Mouse (Mus musculus): Measurements from ENCODE around the gene Nusap1.

DNA sequence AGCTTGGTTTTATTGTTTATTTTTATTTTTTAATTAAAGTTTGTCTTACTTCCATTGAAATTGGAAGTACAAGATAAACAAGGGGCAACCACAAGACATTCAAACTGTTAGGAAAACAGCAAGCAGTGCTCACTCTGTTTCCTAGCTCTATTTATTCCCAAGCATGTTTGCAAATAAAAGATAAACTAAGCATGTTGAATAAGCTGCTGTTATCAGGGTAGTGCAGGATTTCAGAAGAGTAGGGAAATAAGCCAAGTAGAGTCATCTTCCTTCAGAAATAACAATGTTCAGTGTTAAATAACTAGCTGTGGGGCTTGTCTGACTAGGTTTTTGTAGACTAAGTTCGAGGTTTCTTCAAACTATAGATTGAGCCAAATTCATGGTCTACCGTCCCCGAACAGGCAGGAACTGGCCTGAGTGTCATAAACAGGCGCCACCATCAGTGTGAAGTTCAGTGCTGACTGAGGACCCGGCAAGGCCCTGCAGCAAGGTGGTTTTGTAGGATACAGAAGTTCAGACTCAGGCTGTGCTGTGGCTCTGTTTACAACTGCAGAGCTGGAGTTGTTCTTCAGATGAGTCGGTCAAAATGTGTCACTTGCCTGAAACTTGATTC lies 12.6 kb upstream of the Nusap1 start:
- TF ChIP-seq CTCF (IDR thresholded peaks at IDR 0.05; ENCODE audit: low read depth, low read length) = no peak
- peak; percentile 70 for TF ChIP-seq TAL1 (conservative IDR thresholded peaks at IDR 0.05; ENCODE audit: low read depth, low read length)
- no peak for TF ChIP-seq GATA1 (IDR thresholded peaks at IDR 0.05; ENCODE audit: borderline replicate concordance, low read length)

Data from G1E (cell line).